Mouse (Mus musculus) kidney, adult 18-20 months (tissue): ENCODE measurements around the gene BC049762.

Experiments
- DNase-seq: peaks from one replicate; pipeline ENCODE4 v3.0.0; 2021

Gene BC049762

GRCm38 (mm10) chr11:51214021-51214420 is 48.8 kb downstream of the BC049762 start:
- DNase-seq, result no peak

GRCm38 (mm10) chr11:51211426-51211825 is 51.4 kb downstream of the BC049762 start:
- DNase-seq, result no peak

GRCm38 (mm10) chr11:51207758-51208157 is 55.1 kb downstream of the BC049762 start:
- no peak for DNase-seq
